Mouse (Mus musculus): ENCODE measurements at regions not wholly inside any gene's neighbourhood (a gene's known extent, or its start where the extent isn't known, plus 50 kb on each side); places are given as distances from the start of the nearest gene placed in this dataset.

DNA sequence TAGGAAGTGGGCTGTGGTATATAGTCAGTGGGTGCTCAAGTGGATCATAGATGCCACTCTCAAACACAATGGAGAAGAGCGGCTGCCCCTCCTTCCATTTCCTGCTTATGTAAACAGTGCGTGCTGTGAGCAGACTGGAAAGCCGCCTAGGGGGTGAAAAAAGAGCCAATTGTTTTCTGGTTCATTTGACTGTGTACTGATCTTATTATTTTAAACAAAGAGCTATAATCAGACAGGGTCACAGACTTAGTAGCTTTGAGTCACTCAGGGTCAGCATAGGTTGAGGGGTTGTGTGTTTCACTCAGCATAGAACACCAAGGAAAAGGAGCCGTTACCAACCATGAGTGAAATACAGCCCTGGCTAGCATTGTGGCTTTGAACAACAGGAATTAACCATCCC lies 390.7 kb downstream of the Ipmk start:
- Histone ChIP-seq H3K4me1 (replicated peaks; ENCODE audit: insufficient read depth, low read length) (no peaks in the 10 kb centered on the region), H3K4me2 (ENCODE audit: low read length) (no peak overlapping the region), H3K27me3 (ENCODE audit: insufficient read depth, low read length) (no peaks in the 10 kb centered on the region), H3K9me3 (replicated peaks; ENCODE audit: low read length) (no peaks in the 10 kb centered on the region), H3K9ac (ENCODE audit: low read depth, low read length) (no peak overlapping the region), H3K4me3 (replicated peaks; ENCODE audit: low read depth, low read length) (no peak overlapping the region), H3K27ac (no peak overlapping the region), H3K36me3 (ENCODE audit: insufficient read depth, low read length) (no peaks in the 10 kb centered on the region)
- no peak for ATAC-seq (replicated peaks; ENCODE audit: low FRiP score, low read depth)
- WGBS, result 14% methylated on average over 4 of the region's 4 CpGs
- DNase-seq (ENCODE audit: low spot score), result peak; percentile 1
- TF ChIP-seq CTCF (IDR thresholded peaks at IDR 0.05; ENCODE audit: low read depth), result no peak

DNA sequence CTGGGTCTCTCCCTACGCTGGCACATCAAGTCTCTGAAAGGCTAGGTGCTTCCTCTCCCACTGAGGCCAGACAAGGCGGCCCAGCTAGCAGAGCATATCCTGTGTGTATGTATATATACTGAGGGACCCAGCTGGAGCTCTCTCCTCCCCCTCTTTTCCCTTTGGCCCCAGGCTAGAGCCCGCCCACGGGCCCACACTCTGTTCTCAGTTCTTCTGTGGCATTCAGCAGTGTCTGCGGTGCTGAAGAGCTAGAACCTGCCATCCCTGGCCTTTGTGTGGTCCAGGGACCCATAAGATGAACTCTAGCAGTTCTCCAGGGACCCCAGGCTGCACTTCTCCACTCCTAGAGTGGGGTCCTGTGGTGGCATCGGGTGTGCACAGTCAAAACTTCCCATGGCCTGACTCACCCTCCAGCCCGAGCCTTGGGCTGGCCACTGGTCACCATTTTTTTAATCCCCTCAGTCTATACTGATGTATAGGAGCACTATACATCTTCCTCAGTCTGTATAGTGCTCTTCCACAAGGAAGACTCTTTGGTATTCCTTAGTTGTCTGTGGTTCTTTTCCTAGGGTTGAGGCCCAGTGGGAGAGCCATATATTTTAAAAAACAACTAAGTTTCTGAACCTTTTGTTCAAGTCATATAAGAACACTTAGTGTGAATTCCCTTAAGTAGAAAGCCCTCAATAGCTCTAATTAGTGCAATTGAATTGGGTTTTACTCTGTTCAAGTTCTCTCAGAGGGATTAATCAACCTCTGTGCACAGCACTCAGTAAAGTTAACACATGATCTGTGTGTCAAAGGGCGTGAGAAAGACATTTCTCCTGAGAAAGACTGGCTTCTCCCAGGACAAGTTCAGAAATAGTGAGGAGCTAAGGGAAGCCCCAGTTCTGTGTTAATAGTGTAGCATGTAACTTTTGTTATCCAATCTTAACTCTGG lies 401.3 kb downstream of the Ipmk start:
- no peak overlapping the region for H3K4me3 ChIP-seq (replicated peaks; ENCODE audit: low read depth, low read length)
- no peaks in the 10 kb centered on the region for H3K9me3 ChIP-seq (replicated peaks; ENCODE audit: low read length)
- TF ChIP-seq CTCF (IDR thresholded peaks at IDR 0.05; ENCODE audit: low read depth), result no peak
- DNase-seq (ENCODE audit: low spot score), result no peak
- no peak overlapping the region for H3K4me2 ChIP-seq (ENCODE audit: low read length)
- no peak overlapping the region for H3K27ac ChIP-seq
- H3K36me3 ChIP-seq (ENCODE audit: insufficient read depth, low read length), result no peaks in the 10 kb centered on the region
- no peak overlapping the region for H3K9ac ChIP-seq (ENCODE audit: low read depth, low read length)
- WGBS, result 80% methylated on average over 8 of the region's 8 CpGs
- H3K4me1 ChIP-seq (replicated peaks; ENCODE audit: insufficient read depth, low read length), result no peaks in the 10 kb centered on the region
- no peaks in the 10 kb centered on the region for H3K27me3 ChIP-seq (ENCODE audit: insufficient read depth, low read length)
- no peak for ATAC-seq (replicated peaks; ENCODE audit: low FRiP score, low read depth)

DNA sequence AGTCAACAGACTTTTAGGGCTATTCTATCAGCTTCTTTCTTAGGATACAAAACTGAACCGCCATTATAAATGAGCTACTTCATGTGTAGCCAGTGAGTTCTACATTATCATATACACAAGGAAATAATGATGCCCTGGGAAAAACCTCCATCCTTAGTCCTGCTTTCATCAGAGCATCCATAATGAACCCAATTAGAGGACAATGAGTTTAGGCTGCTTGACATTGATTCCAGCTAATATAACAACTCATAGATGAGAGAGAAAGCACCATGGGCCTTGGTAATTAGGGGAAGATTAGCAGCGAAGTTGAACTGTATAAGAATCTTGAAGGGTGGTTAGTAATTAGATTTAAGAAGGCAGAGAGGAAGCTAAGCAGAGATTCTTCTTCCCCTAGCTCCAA lies 405.7 kb downstream of the Ipmk start:
- DNase-seq (ENCODE audit: low spot score), result no peak
- Histone ChIP-seq H3K4me2 (ENCODE audit: low read length) (no peak overlapping the region), H3K9me3 (replicated peaks; ENCODE audit: low read length) (no peaks in the 10 kb centered on the region), H3K27me3 (ENCODE audit: insufficient read depth, low read length) (no peaks in the 10 kb centered on the region), H3K27ac (no peak overlapping the region), H3K9ac (ENCODE audit: low read depth, low read length) (no peak overlapping the region), H3K4me1 (replicated peaks; ENCODE audit: insufficient read depth, low read length) (no peaks in the 10 kb centered on the region), H3K4me3 (replicated peaks; ENCODE audit: low read depth, low read length) (no peak overlapping the region), H3K36me3 (ENCODE audit: insufficient read depth, low read length) (no peaks in the 10 kb centered on the region)
- TF ChIP-seq CTCF (IDR thresholded peaks at IDR 0.05; ENCODE audit: low read depth), result no peak
- ATAC-seq (replicated peaks; ENCODE audit: low FRiP score, low read depth), result no peak
- 91% methylated on average over 2 of the region's 2 CpGs for WGBS

DNA sequence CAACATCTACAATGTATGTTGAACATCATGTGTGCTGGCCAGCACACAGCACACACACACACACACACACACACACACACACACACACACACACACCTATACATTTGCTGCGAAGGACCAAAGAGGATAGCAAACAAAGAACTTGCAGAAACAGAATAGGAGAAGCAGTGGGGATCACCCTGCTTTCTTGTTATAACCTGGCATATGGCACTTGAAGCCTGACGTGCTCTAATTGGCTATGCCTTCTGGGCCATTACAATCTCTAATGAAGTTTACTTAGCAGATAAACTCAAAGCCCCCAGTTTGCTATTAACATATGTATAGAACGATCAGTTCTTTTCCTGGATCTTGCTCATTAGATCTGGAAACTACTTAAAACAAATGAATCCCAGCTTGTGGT lies 407.2 kb downstream of the Ipmk start:
- no peak for TF ChIP-seq CTCF (IDR thresholded peaks at IDR 0.05; ENCODE audit: low read depth)
- WGBS, result 68% methylated on average over 3 of the region's 3 CpGs
- no peak overlapping the region for H3K27ac ChIP-seq

DNA sequence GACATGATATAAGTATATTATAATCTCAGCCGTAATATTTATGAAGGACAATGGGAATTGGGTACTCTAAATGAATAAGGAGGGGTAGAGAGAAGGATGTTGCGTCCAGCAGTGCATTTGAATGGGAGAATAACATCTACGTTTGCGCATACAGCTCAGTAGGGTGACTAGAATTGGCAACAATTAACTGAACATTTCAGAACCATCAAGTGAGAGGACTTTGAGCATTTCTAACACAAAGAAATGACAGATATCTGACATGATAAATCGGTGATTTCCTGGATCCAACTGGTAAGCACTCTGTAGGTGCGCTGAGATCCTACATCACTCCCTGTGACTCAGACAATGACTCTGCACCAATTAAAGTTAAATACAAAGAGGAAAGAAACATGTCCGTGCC lies 431.3 kb downstream of the Ipmk start:
- Histone ChIP-seq H3K4me1 (replicated peaks; ENCODE audit: insufficient read depth, low read length) (no peaks in the 10 kb centered on the region), H3K9me3 (replicated peaks; ENCODE audit: low read length) (no peaks in the 10 kb centered on the region), H3K4me2 (ENCODE audit: low read length) (no peak overlapping the region), H3K4me3 (replicated peaks; ENCODE audit: low read depth, low read length) (no peak overlapping the region), H3K36me3 (ENCODE audit: insufficient read depth, low read length) (no peaks in the 10 kb centered on the region), H3K27me3 (ENCODE audit: insufficient read depth, low read length) (no peaks in the 10 kb centered on the region), H3K27ac (no peak overlapping the region), H3K9ac (ENCODE audit: low read depth, low read length) (no peak overlapping the region)
- DNase-seq (ENCODE audit: low spot score), result no peak
- no peak for ATAC-seq (replicated peaks; ENCODE audit: low FRiP score, low read depth)
- no peak for TF ChIP-seq CTCF (IDR thresholded peaks at IDR 0.05; ENCODE audit: low read depth)
- 90% methylated on average over 7 of the region's 7 CpGs for WGBS

More for the DNA sequence above, 407.2 kb downstream of the Ipmk start:
- DNase-seq (ENCODE audit: low spot score), result no peak
- no peaks in the 10 kb centered on the region for H3K27me3 ChIP-seq (ENCODE audit: insufficient read depth, low read length)
- H3K9me3 ChIP-seq (replicated peaks; ENCODE audit: low read length), result no peaks in the 10 kb centered on the region
- no peaks in the 10 kb centered on the region for H3K4me1 ChIP-seq (replicated peaks; ENCODE audit: insufficient read depth, low read length)
- no peak overlapping the region for H3K9ac ChIP-seq (ENCODE audit: low read depth, low read length)
- no peak for ATAC-seq (replicated peaks; ENCODE audit: low FRiP score, low read depth)
- H3K4me2 ChIP-seq (ENCODE audit: low read length), result no peak overlapping the region
- no peak overlapping the region for H3K4me3 ChIP-seq (replicated peaks; ENCODE audit: low read depth, low read length)
- H3K36me3 ChIP-seq (ENCODE audit: insufficient read depth, low read length), result no peaks in the 10 kb centered on the region

DNA sequence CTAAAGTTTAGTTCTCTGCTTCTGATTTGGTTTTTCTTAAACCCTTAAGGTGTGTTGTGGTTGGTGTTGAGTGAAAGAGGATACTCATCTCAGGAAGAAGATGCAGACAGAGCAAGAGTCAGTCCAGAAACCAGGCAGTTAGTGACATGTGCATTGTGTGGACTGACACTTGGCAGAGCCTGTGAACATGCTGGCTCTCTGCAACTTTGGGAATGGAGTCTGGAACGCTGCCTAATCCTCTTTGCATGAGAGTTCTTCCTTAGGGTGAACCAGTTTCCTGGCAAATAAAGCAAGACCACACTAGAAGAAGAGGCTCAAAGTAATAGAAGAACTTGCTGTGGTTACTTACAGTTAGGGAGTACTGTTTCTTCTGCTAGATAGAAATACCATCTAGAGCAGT lies 441.7 kb downstream of the Ipmk start:
- H3K4me3 ChIP-seq (replicated peaks; ENCODE audit: low read depth, low read length), result no peak overlapping the region
- ATAC-seq (replicated peaks; ENCODE audit: low FRiP score, low read depth), result no peak
- H3K27ac ChIP-seq, result no peak overlapping the region
- WGBS, result 78% methylated on average over 1 of the region's 1 CpGs
- H3K4me2 ChIP-seq (ENCODE audit: low read length), result no peak overlapping the region
- H3K36me3 ChIP-seq (ENCODE audit: insufficient read depth, low read length), result no peaks in the 10 kb centered on the region
- no peak for DNase-seq (ENCODE audit: low spot score)
- no peaks in the 10 kb centered on the region for H3K9me3 ChIP-seq (replicated peaks; ENCODE audit: low read length)
- TF ChIP-seq CTCF (IDR thresholded peaks at IDR 0.05; ENCODE audit: low read depth), result no peak
- H3K9ac ChIP-seq (ENCODE audit: low read depth, low read length), result no peak overlapping the region
- no peaks in the 10 kb centered on the region for H3K27me3 ChIP-seq (ENCODE audit: insufficient read depth, low read length)
- H3K4me1 ChIP-seq (replicated peaks; ENCODE audit: insufficient read depth, low read length), result no peaks in the 10 kb centered on the region
